Mouse (Mus musculus) R1 (cell line): ENCODE results near the gene Eif3g.
A peak's percentile ranks its signal among the peaks of the same experiment; 100 is the strongest.

ENCODE experiments used
- DNase-seq: peaks from one replicate; pipeline ENCODE4 v3.0.0-alpha.2; 2018; ENCODE audit warnings: low read depth, low spot score

Eif3g gene

DNA sequence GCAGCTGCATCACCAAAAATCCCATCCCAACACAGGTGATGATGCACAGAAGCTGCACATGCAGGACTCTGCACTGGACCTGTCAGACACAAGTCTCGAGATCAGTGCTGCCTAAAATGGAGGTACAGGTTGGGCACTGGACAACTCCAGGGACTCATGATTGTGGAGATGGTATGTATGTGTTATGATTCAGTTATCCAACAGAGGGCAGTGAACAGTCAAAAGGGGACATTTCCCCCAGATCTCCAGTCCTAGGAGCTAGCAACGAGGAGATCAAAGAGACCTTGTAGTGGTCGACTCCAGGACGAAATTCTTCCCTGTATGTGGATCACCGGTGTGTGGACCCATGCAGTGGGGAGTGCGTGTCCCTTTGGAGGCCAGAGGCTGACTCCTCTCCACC, 38.5 kb downstream of the Eif3g start:
- peak; percentile 49 for DNase-seq

DNA sequence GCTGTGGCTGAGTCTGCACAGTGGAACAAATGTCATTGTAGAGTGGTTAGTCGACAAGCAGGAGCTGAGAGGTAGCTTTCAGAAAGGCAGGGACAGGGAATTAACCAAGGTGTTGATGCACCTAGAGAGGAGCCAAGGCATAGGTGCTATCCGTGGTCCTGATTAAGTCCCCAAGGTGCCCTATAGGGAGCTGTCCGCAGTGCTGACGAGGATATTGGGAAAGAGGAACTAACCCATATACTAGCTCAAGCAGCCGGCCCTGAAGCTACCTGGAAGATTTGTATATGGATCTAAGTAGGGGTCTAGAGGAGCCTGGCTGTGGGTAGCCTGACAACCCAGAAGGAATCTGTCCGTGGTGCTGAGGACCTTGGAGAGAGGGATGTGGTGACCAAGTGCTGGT, 41.3 kb downstream of the Eif3g start:
- peak; percentile 85 for DNase-seq

GRCm38 (mm10) chr9:20850179-20850578, 48.2 kb downstream of the Eif3g start:
- DNase-seq, result peak; percentile 20
